Mouse (Mus musculus) hematopoietic stem cell, adult 5-6 weeks (primary cell): ENCODE measurements around the gene Gm43518. TPM values are rescaled to one million over a fixed set of nuclear protein-coding genes. Genes with fewer than 3 reads are reported as not detected.

Experiments
- ATAC-seq, 2 experiments: fragments of 125-278 bp in 1 of 2; replicated peaks in 1 of 2; 2 replicates each; pipeline ENCODE4 v1.8.0; 2016 to 2017; ENCODE audit warnings: inconsistent platforms in 2 of 2, mild to moderate bottlenecking in 2 of 2, moderate number of reproducible peaks in 2 of 2, low read depth in 1 of 2, moderate TSS enrichment in 1 of 2; ENCODE audit not compliant: low FRiP score in 2 of 2, poor library complexity in 2 of 2, severe bottlenecking in 2 of 2, insufficient read depth in 1 of 2, low TSS enrichment in 1 of 2
- total RNA-seq: library from RNA; stranded (forward); fragments of 172-1452, 232-1000 nt; gene quantifications from 2 replicates; pipeline ENCODE4 v1.2.3, GENCODE M21; 2017

Gm43518 gene
- total RNA-seq, 1 experiment from 2014 or later = 4.6 TPM

DNA sequence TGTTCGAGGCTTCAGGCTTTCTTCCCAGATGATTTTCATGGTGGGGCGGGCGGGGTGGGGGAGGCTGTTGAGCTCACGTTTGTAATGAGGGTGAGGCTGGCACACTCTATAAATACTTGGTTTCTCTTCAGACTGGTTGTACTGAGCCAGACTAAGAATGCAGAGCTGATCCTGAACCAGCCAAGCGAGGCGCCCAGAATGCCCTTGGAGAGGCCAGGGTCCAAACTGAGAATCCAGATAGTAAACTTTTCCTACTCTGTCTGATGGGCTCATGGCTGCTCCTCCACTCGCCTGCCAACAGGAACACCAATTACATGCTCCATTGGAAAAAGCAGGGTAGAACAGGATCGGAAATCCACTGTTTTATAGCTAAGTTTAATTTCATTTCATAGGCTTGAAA is 42.0 kb downstream of the Gm43518 start:
- ATAC-seq = no peak

GRCm38 (mm10) chr5:123970576-123970975 is 43.4 kb downstream of the Gm43518 start:
- no peak for ATAC-seq

DNA sequence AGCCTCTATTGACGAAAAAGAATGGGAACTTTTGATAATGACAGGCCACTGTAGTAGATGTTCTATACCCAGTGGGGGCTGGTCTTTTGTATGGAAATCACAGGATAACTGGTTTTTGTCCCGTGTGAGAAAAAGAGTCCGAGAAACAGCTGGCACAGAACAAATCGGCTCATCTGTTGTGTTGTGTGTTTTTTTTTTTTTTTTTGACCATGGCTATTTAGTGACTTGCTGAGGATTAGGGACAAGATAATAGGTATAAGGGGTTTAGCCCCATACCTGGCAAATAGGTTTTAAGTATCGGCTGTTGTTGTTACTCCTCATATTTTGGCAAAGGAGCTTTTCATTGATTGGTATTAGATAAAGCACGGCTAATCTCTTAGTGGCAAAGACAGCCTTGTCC is 45.2 kb downstream of the Gm43518 start:
- ATAC-seq = no peak

DNA sequence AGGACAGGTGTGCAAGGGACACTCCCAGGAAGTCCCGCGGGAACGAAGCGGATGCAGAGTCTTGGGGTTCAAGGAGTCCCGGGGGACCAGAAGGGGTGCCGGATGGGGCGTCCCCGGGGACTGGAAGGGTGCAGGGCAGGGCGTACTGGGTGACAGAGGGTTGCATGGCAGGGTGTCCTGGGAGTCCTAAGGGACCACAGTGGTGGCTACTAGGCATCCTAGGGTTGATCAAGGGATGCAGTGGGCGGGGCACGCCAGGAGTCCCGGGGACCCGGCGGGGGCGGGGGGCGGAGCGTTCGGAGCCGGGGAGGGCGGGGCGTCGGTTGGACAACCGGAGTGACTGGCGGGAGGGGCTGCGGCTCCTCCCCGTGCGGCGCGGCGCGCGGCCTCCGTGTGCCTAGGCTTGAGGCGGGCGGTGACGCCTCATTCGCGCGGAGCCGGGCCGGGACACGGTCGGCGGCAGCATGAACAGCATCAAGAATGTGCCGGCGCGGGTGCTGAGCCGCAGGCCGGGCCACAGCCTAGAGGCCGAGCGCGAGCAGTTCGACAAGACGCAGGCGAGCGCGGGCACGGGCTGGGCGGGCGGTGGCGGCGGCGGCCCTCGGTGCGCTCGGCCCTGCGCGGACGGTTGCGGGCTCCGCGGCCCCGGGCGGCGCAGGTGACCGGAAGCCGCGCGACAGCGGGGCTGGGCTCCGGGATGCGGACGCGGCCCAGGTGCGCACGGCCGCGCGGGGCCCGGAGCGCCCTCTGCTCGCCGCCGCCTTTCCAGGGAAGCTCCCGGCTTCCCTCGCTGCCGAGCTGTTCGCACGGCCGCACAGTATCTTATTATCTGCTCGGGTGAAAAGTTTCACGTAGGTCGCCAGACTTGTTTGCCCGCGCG is 46.3 kb downstream of the Gm43518 start, which contains the start of gene Hip1r:
Gene Hip1r (plus strand): TSS at position 330 of the 880 bp plus-strand sequence.
- peak; percentile 31 to 43 for ATAC-seq

DNA sequence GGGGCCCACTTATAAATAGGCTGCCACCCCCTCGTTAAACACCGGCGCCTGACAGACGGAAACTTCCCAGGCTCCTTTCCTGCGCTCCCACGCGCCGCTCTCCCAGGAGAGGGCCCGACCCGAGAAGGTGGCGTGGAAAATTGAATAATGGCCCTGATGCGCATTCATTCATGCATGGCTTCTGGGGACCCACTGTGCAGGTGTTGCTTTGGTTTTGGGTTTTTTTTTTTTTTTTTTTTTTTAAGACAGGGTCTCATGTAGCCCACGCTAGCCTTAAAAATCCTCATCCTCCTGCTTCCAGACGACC is 46.9 kb downstream of the Gm43518 start:
- no peak for ATAC-seq

GRCm38 (mm10) chr5:123974616-123975111 is 47.4 kb downstream of the Gm43518 start:
- peak; percentile 78 to 82 for ATAC-seq

- no peak for ATAC-seq
Measured at GRCm38 (mm10) chr5:123975668-123976180, 48.5 kb downstream of the Gm43518 start.

- no peak for ATAC-seq
Measured at GRCm38 (mm10) chr5:123977231-123977630, 50.0 kb downstream of the Gm43518 start.

DNA sequence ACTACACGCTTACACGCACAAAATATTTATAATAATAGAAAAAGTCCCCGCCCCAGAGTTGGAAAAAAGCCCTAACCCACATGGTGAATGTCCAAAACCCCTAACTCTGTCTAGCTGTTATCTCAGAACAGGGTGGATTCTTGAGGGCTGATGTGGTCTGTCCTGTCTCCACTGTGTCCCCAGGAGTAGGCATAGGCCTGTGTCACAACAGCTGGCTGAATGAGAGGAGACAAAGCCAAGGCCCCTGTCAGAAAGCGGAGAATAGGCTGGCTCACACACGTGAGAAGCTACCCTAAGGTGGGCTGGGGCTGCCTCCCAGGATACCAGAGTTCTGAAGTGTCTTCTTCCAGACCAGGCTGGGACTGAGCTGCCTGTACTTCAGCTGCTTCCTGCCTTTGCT is 50.9 kb downstream of the Gm43518 start:
- no peak for ATAC-seq

GRCm38 (mm10) chr5:123979221-123979979 is 52.2 kb downstream of the Gm43518 start:
- ATAC-seq = peak in 1 of 2 experiments; percentile 30; a peak in 1 of 4 replicates

GRCm38 (mm10) chr5:123979980-123980369 is 52.8 kb downstream of the Gm43518 start:
- ATAC-seq = no peak

GRCm38 (mm10) chr5:123980521-123981249 is 53.5 kb downstream of the Gm43518 start:
- ATAC-seq = 0 out of 4 replicates have a peak, but pooled peaks of 1 of the 2 experiments have one; percentile 14

GRCm38 (mm10) chr5:123981250-123981554 is 54.0 kb downstream of the Gm43518 start:
- ATAC-seq = no peak

- ATAC-seq = no peak
Measured at GRCm38 (mm10) chr5:123982838-123983237, 55.6 kb downstream of the Gm43518 start.

DNA sequence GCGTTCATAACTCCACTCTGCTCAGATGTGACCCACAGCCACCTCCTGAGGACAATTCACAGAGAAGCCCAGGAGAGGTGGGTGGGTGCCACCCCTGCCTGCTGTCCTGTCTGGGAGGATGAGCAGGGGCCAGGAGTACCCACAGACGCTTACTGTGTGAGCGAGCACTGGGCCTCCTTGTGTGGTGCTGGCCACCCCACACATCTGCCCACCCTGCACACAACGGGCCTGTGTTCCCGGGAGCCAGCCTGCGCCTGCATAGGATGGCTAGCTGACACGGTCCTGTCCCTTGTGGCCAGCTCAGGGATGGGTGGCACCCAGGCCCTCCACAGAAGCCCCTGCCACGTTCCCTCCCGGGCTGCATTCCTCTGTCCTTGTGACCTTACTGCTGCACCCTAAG is 58.2 kb downstream of the Gm43518 start:
- ATAC-seq = no peak

GRCm38 (mm10) chr5:123986925-123987324 is 59.7 kb downstream of the Gm43518 start:
- ATAC-seq = no peak

- ATAC-seq = no peak
Measured at GRCm38 (mm10) chr5:123987511-123987910, 60.3 kb downstream of the Gm43518 start.
